8 mouse cellular contexts compared by ENCODE assay signal in genomic region chr4:9015528-9016503, GRCm38 (mm10).
DNase-seq lines count a peak whose midpoint lies in the region; ATAC-seq and TF ChIP-seq lines count a peak whose summit lies in the region.
"Had no signal": no experiment of that assay in that cellular context is flagged by ENCODE, and none has a peak within 500 bp of the region (broad histone marks: within the 10 kb centered on the region; RNA-seq: fewer than 3 reads in every experiment).

No protein-coding gene starts in this region.

- in situ Hi-C loops in ES-E14 (cut with MboI; ENCODE audit: low sequenced_read_pairs in 2 of 2, unreplicated experiment in 2 of 2): no loop called here

- no peak overlapping the region for H3K4me3 ChIP-seq in ES-E14 (ENCODE audit: insufficient read depth in 1 of 2, low read depth in 1 of 2, low read length in 2 of 2, poor library complexity in 1 of 2, severe bottlenecking in 1 of 2)
- H3K4me3 ChIP-seq in heart, embryonic 10.5 days: no peak overlapping the region
- H3K4me3 ChIP-seq: embryonic facial prominence, embryonic 13.5 days had no signal

- H3K27me3 ChIP-seq in heart, embryonic 10.5 days (ENCODE audit: insufficient read depth, poor library complexity, severe bottlenecking): no peaks in the 10 kb centered on the region

- H3K9me3 ChIP-seq in ES-E14 (ENCODE audit: control insufficient read depth, insufficient read depth, low read depth, low read length): no peaks in the 10 kb centered on the region
- H3K9me3 ChIP-seq in heart, embryonic 10.5 days: no peaks in the 10 kb centered on the region
- H3K9me3 ChIP-seq: embryonic facial prominence, embryonic 13.5 days had no signal

- no peak overlapping the region for H3K9ac ChIP-seq in ES-E14 (ENCODE audit: insufficient read depth, low read depth, low read length, poor library complexity, severe bottlenecking)
- H3K9ac ChIP-seq: embryonic facial prominence, embryonic 13.5 days had no signal

- WGBS in heart, embryonic 10.5 days: 12% methylated on average over 14 of the region's 14 CpGs

- peak; percentile 9 for DNase-seq in ES-E14 (ENCODE audit: low read depth, low spot score)
- peak; percentile 92 for DNase-seq in brain, adult 2 months (ENCODE audit: low read depth, low spot score)
- peak; percentile 84 for DNase-seq in heart, embryonic 10.5 days (ENCODE audit: low spot score)
- peak; percentile 49 for DNase-seq in kidney, postnatal 14 days
- DNase-seq in urinary bladder, postnatal 10 days (ENCODE audit: low spot score): no peak
- DNase-seq in B cell, adult 2 months: no peak

- H3K4me1 ChIP-seq in ES-E14 (ENCODE audit: control insufficient read depth in 2 of 2, insufficient read depth in 2 of 2, low read length in 2 of 2, poor library complexity in 1 of 2): peaks cover 4 to 11% of the 10 kb centered on the region in 2 experiments; a peak in 2 of 4 replicates
- H3K4me1 ChIP-seq in heart, embryonic 10.5 days: peaks cover 36% of the 10 kb centered on the region

- H3K27ac ChIP-seq in ES-E14 (ENCODE audit: insufficient read depth, low read depth, low read length, poor library complexity, severe bottlenecking): no peak overlapping the region
- H3K27ac ChIP-seq in heart, embryonic 10.5 days: peak overlapping the region; percentile 90
- H3K27ac ChIP-seq: embryonic facial prominence, embryonic 13.5 days had no signal

- ATAC-seq in megakaryocyte progenitor cell, adult 5-6 weeks (replicated peaks; ENCODE audit: poor library complexity): peak; percentile 46

- H3K36me3 ChIP-seq in ES-E14 (ENCODE audit: control insufficient read depth, insufficient read depth, low read length, poor library complexity, severe bottlenecking): no peaks in the 10 kb centered on the region
- no peaks in the 10 kb centered on the region for H3K36me3 ChIP-seq in heart, embryonic 10.5 days
- H3K36me3 ChIP-seq: embryonic facial prominence, embryonic 13.5 days had no signal

TF ChIP-seq in ES-E14, 5 proteins besides CTCF, POLR2A, EP300 and RAD21:
- TF ChIP-seq MAFK (IDR thresholded peaks at IDR 0.05; ENCODE audit: insufficient read depth, low read depth, low read length) (no peak), ZC3H11A (IDR thresholded peaks at IDR 0.05; ENCODE audit: borderline replicate concordance, low read depth, low read length) (no peak), ZNF384 (IDR thresholded peaks at IDR 0.05; ENCODE audit: low read depth, low read length) (no peak), HCFC1 (IDR thresholded peaks at IDR 0.05; ENCODE audit: borderline replicate concordance, insufficient read depth, low read length) (no peak), CHD2 (IDR thresholded peaks at IDR 0.05; ENCODE audit: low read depth, low read length) (no peak)

Comparison
In these comparisons a context has a peak if more than half of its experiments do, and no peak if none do; other contexts are left out.
1. DNase-seq: peak in ES-E14 (single experiment), brain, adult 2 months (single experiment), heart, embryonic 10.5 days (single experiment) and kidney, postnatal 14 days (single experiment); none in urinary bladder, postnatal 10 days (single experiment) and B cell, adult 2 months (0 of 2).